Mouse (Mus musculus): ENCODE data around the gene Atp4b. TPM values are rescaled to one million over a fixed set of nuclear protein-coding genes. Genes with fewer than 3 reads are reported as not detected.

Gene Atp4b
- polyA plus RNA-seq (2012; fragmentation: generic; extraction: Trizol): not detected
- long read RNA-seq, experiment 1: 0 reads
- long read RNA-seq, experiment 2: 0 reads

DNA sequence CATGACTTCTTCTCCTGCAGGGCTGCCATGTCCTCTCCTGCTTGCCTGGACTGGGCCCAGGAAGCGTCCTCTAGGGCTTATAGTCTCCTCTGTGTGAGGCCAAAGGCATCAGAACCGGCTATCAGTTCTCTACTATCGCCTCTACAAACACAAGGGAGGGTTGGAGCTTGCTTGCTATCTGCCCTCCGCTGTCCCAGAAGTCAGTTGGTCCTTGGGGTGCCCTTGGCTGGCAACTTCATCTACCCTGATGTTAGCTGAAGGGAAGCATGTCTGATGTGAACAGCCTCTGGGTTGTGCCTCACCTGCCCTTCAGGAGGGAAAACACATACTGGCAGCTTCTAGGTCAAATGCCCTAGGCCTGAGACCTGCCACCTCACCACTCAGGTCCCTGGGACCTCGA is at the start of gene Atp4b:
Gene Atp4b, minus strand, starts transcription at position 101 of the 400 bp plus-strand sequence.
- Histone ChIP-seq H3K36me3 (ENCODE audit: control insufficient read depth, insufficient read depth) (no peaks in the 10 kb centered on the region), H3K4me3 (ENCODE audit: insufficient read depth, poor library complexity, severe bottlenecking) (no peak within 1 kb of the TSS), H3K79me3 (ENCODE audit: low read depth) (no peaks in the 10 kb centered on the region), H3K79me2 (ENCODE audit: control insufficient read depth, insufficient read depth) (no peaks in the 10 kb centered on the region), H3K27me3 (ENCODE audit: control insufficient read depth, insufficient read depth, insufficient read length) (peaks cover 3% of the 10 kb centered on the region), H3ac (ENCODE audit: control insufficient read depth, insufficient read length, low read depth) (no peak within 1 kb of the TSS)
- no peak for TF ChIP-seq FOSL1 (IDR thresholded peaks at IDR 0.05; ENCODE audit: insufficient read depth, low read length, poor library complexity, severe bottlenecking)
- no peak for TF ChIP-seq USF1 (IDR thresholded peaks at IDR 0.05; ENCODE audit: low read depth)
- no peak for TF ChIP-seq CTCF (IDR thresholded peaks at IDR 0.05; ENCODE audit: control insufficient read depth, insufficient read depth, insufficient read length)
- TF ChIP-seq CEBPB (IDR thresholded peaks at IDR 0.05; ENCODE audit: low read depth): no peak
- no peak for TF ChIP-seq MAX (IDR thresholded peaks at IDR 0.05)
- no peak for TF ChIP-seq MYOD1 (IDR thresholded peaks at IDR 0.05; ENCODE audit: control insufficient read depth, insufficient read length, low read depth)
- no peak for TF ChIP-seq MYOG (IDR thresholded peaks at IDR 0.05; ENCODE audit: control insufficient read depth, extremely low read depth, insufficient read length)

GRCm38 (mm10) chr8:13442152-13442551 is 45.5 kb upstream of the Atp4b start:
- TF ChIP-seq MAX (IDR thresholded peaks at IDR 0.05) (no peak), MYOD1 (IDR thresholded peaks at IDR 0.05; ENCODE audit: control insufficient read depth, insufficient read length, low read depth) (no peak), CEBPB (IDR thresholded peaks at IDR 0.05; ENCODE audit: low read depth) (no peak), CTCF (IDR thresholded peaks at IDR 0.05; ENCODE audit: control insufficient read depth, insufficient read depth, insufficient read length) (no peak), USF1 (IDR thresholded peaks at IDR 0.05; ENCODE audit: low read depth) (no peak), MYOG (IDR thresholded peaks at IDR 0.05; ENCODE audit: control insufficient read depth, extremely low read depth, insufficient read length) (no peak), FOSL1 (IDR thresholded peaks at IDR 0.05; ENCODE audit: insufficient read depth, low read length, poor library complexity, severe bottlenecking) (no peak)
- H3K27me3 ChIP-seq (ENCODE audit: control insufficient read depth, insufficient read depth, insufficient read length): peaks cover 54% of the 10 kb centered on the region
- H3ac ChIP-seq (ENCODE audit: control insufficient read depth, insufficient read length, low read depth): no peak overlapping the region
- H3K36me3 ChIP-seq (ENCODE audit: control insufficient read depth, insufficient read depth): no peaks in the 10 kb centered on the region
- H3K79me3 ChIP-seq (ENCODE audit: low read depth): no peaks in the 10 kb centered on the region
- H3K4me3 ChIP-seq (ENCODE audit: insufficient read depth, poor library complexity, severe bottlenecking): no peak overlapping the region
- H3K79me2 ChIP-seq (ENCODE audit: control insufficient read depth, insufficient read depth): no peaks in the 10 kb centered on the region

GRCm38 (mm10) chr8:13437531-13437930 is 40.9 kb upstream of the Atp4b start:
- no peak for TF ChIP-seq USF1 (IDR thresholded peaks at IDR 0.05; ENCODE audit: low read depth)
- TF ChIP-seq FOSL1 (IDR thresholded peaks at IDR 0.05; ENCODE audit: insufficient read depth, low read length, poor library complexity, severe bottlenecking): no peak
- TF ChIP-seq MYOG (IDR thresholded peaks at IDR 0.05; ENCODE audit: control insufficient read depth, extremely low read depth, insufficient read length): no peak
- no peak for TF ChIP-seq CTCF (IDR thresholded peaks at IDR 0.05; ENCODE audit: control insufficient read depth, insufficient read depth, insufficient read length)
- no peak for TF ChIP-seq MAX (IDR thresholded peaks at IDR 0.05)
- TF ChIP-seq CEBPB (IDR thresholded peaks at IDR 0.05; ENCODE audit: low read depth): no peak
- TF ChIP-seq MYOD1 (IDR thresholded peaks at IDR 0.05; ENCODE audit: control insufficient read depth, insufficient read length, low read depth): no peak
- Histone ChIP-seq H3K79me3 (ENCODE audit: low read depth) (no peaks in the 10 kb centered on the region), H3K36me3 (ENCODE audit: control insufficient read depth, insufficient read depth) (no peaks in the 10 kb centered on the region), H3K27me3 (ENCODE audit: control insufficient read depth, insufficient read depth, insufficient read length) (peaks cover 84% of the 10 kb centered on the region), H3K4me3 (ENCODE audit: insufficient read depth, poor library complexity, severe bottlenecking) (no peak overlapping the region), H3K79me2 (ENCODE audit: control insufficient read depth, insufficient read depth) (no peaks in the 10 kb centered on the region), H3ac (ENCODE audit: control insufficient read depth, insufficient read length, low read depth) (no peak overlapping the region)

DNA sequence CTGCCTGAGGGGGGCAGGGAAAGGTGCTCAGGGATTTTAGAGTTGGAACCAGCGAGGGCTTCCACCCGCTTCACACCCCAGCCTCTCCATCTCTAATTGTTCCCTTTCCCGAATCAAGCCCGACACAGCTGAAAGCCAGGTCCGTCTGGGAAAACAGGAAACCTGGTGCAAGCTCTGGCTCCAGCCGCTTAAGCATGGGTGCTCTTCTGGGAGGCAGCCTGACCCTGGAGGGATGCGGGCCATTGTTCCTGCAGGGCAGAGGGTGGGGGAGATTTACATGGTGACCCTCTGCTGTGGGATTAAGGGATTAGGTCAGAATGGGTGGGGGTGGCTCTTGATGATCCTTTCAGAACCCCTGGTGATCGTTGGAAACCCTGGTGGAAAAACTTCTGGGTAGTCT is 39.4 kb upstream of the Atp4b start:
- H3K79me3 ChIP-seq (ENCODE audit: low read depth): no peaks in the 10 kb centered on the region
- H3K27me3 ChIP-seq (ENCODE audit: control insufficient read depth, insufficient read depth, insufficient read length): peaks cover 78% of the 10 kb centered on the region
- H3ac ChIP-seq (ENCODE audit: control insufficient read depth, insufficient read length, low read depth): no peak overlapping the region
- TF ChIP-seq FOSL1 (IDR thresholded peaks at IDR 0.05; ENCODE audit: insufficient read depth, low read length, poor library complexity, severe bottlenecking) (no peak), USF1 (IDR thresholded peaks at IDR 0.05; ENCODE audit: low read depth) (no peak), CTCF (IDR thresholded peaks at IDR 0.05; ENCODE audit: control insufficient read depth, insufficient read depth, insufficient read length) (no peak), CEBPB (IDR thresholded peaks at IDR 0.05; ENCODE audit: low read depth) (no peak), MAX (IDR thresholded peaks at IDR 0.05) (no peak), MYOG (IDR thresholded peaks at IDR 0.05; ENCODE audit: control insufficient read depth, extremely low read depth, insufficient read length) (no peak), MYOD1 (IDR thresholded peaks at IDR 0.05; ENCODE audit: control insufficient read depth, insufficient read length, low read depth) (no peak)
- H3K36me3 ChIP-seq (ENCODE audit: control insufficient read depth, insufficient read depth): no peaks in the 10 kb centered on the region
- no peak overlapping the region for H3K4me3 ChIP-seq (ENCODE audit: insufficient read depth, poor library complexity, severe bottlenecking)
- no peaks in the 10 kb centered on the region for H3K79me2 ChIP-seq (ENCODE audit: control insufficient read depth, insufficient read depth)

DNA sequence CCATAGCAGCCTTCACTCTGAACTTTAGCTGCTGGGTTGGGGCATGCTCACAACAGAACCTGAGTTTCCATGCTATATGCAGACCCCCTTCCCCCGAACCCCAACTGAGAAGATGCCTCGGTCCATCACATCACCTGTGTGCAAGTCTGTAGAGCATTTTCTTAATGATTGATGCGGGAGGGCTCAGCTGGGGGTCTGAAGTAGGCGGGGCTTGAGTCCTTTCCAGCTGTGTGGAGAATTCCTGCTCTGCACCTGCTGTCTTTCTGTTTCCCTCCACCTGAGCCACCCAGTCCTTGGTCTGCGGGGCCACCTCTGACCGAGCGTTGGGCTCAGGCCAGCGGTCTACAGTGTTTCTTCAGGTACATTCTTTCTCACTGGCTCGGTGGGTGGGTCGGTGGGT is 38.3 kb upstream of the Atp4b start, which contains the start of gene Tmem255b:
Gene Tmem255b, plus strand, starts transcription at position 301 of the 400 bp plus-strand sequence.
- Histone ChIP-seq H3K4me3 (ENCODE audit: insufficient read depth, poor library complexity, severe bottlenecking) (no peak within 1 kb of the TSS), H3K79me3 (ENCODE audit: low read depth) (no peaks in the 10 kb centered on the region), H3K79me2 (ENCODE audit: control insufficient read depth, insufficient read depth) (no peaks in the 10 kb centered on the region), H3ac (ENCODE audit: control insufficient read depth, insufficient read length, low read depth) (no peak within 1 kb of the TSS), H3K27me3 (ENCODE audit: control insufficient read depth, insufficient read depth, insufficient read length) (peaks cover 73% of the 10 kb centered on the region), H3K36me3 (ENCODE audit: control insufficient read depth, insufficient read depth) (no peaks in the 10 kb centered on the region)
- TF ChIP-seq USF1 (IDR thresholded peaks at IDR 0.05; ENCODE audit: low read depth) (no peak), FOSL1 (IDR thresholded peaks at IDR 0.05; ENCODE audit: insufficient read depth, low read length, poor library complexity, severe bottlenecking) (no peak), MYOG (IDR thresholded peaks at IDR 0.05; ENCODE audit: control insufficient read depth, extremely low read depth, insufficient read length) (no peak), CTCF (IDR thresholded peaks at IDR 0.05; ENCODE audit: control insufficient read depth, insufficient read depth, insufficient read length) (no peak), CEBPB (IDR thresholded peaks at IDR 0.05; ENCODE audit: low read depth) (no peak), MAX (IDR thresholded peaks at IDR 0.05) (no peak), MYOD1 (IDR thresholded peaks at IDR 0.05; ENCODE audit: control insufficient read depth, insufficient read length, low read depth) (no peak)
